Mouse (Mus musculus): ENCODE measurements around the gene Tspo2.
A peak's percentile ranks its signal among the peaks of the same experiment; 100 is the strongest.

The Tspo2 gene

DNA sequence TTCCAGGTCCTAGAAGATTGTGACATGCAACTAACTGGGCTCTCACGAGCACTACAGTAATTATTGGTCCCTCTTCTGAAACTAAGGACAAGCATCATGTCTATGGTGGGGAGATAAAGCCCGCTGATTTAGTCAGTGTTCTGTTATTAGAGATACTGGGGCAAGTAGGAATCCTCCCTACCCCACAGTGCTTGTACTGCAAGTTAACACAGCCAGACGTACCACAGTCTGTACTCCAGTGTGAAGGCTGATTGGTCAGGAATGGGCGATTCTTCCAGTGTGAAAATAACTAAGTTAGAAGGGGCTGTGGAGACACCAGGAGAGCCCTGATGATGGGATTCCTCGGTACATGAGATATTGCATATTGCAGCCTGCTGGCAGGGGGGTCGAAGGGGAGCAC is 33.8 kb downstream of the Tspo2 start:
- DNase-seq (ENCODE audit: low spot score): no peak

- DNase-seq (ENCODE audit: low spot score): peak; percentile 49
Measured at GRCm38 (mm10) chr17:48416425-48417195, 34.7 kb downstream of the Tspo2 start.

DNA sequence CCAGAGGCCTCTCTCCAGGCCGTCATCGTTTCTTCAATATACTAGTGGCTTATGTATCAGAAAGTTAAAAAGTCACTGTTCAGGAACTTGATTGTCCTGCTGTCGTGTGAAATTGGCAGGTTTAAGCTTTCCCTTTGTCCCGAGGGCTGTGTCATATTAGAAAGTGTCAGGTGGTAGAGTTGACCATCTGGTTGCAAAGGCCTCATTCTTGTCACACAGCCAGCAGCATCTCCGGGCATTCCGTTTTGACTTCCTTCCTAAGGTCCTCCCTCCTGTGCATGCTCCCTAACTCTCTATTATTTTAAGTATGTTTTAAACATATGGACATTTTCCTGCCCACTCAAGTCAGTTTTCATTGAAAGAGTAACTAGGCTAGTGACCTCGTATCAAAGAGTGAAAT is 35.3 kb downstream of the Tspo2 start:
- no peak for DNase-seq (ENCODE audit: low spot score)

DNA sequence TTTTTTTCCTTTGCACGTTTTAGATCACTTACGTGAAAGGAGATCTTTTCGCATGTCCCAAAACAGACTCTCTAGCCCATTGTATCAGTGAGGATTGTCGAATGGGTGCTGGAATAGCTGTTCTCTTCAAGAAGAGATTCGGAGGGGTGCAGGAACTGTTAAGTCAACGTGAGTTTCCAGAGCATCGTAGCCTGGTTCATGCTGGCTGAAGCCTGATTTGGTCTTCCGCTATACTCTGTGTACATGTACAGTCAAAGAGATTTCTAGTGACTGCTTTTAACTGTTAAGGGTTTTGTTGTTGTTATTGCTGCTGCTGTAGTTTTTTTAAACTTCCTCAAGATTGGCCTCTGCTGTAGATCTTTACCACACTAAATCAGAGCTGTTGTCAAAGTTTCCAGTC is 40.1 kb downstream of the Tspo2 start:
- no peak for DNase-seq (ENCODE audit: low spot score)

GRCm38 (mm10) chr17:48410299-48410785 is 41.0 kb downstream of the Tspo2 start:
- DNase-seq (ENCODE audit: low spot score): no peak

DNA sequence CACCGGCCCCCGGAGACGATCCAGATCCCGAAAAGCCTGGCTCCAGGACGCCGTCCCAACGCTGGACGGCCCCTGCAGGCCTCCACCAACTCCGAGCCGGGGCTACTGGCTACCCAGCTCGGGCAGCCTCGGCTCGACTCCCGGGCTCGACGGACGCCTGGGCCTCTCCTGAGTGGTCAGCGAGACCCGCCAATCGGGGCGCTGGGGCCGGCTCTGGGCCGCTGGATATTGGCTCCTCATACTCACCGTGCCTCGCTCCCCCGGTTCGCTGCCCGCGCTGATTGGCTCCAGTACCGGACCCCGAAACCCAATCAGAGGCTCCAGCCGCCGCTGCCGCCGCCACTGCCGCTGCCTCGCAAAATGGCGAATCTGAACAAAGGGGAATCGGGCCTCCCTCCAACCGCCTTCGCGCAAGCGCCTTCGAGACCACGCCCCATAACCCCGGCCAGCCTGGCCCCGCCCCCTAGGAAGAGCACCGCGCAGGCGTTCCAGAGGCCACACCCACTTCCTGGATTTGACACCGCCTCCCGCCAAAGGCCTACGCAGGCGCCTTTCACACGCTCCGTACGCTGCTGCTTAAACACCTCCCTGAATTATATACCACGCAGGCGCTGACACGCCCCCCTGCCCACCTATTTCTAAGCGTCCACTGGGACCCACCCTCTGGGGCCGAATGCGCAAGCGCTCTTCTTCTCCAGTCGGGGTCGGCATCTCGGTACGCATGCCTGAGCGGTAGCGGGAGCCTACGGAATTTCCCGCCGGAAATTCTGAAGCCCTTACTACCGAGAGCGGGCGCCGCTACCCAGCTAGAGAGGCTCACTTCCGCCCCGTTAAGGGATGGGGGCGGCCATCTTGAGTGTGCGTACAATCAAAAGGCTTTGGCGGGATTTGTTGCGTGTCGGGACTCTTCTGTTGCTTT is 41.7 kb downstream of the Tspo2 start, which contains the start of the genes Nfya and Oard1:
TSS of gene Nfya (minus strand) at position 527 of the 919 bp plus-strand sequence.
TSS of gene Oard1 (plus strand) at position 635 of the 919 bp plus-strand sequence.
- DNase-seq (ENCODE audit: low spot score): peak; percentile 100

DNA sequence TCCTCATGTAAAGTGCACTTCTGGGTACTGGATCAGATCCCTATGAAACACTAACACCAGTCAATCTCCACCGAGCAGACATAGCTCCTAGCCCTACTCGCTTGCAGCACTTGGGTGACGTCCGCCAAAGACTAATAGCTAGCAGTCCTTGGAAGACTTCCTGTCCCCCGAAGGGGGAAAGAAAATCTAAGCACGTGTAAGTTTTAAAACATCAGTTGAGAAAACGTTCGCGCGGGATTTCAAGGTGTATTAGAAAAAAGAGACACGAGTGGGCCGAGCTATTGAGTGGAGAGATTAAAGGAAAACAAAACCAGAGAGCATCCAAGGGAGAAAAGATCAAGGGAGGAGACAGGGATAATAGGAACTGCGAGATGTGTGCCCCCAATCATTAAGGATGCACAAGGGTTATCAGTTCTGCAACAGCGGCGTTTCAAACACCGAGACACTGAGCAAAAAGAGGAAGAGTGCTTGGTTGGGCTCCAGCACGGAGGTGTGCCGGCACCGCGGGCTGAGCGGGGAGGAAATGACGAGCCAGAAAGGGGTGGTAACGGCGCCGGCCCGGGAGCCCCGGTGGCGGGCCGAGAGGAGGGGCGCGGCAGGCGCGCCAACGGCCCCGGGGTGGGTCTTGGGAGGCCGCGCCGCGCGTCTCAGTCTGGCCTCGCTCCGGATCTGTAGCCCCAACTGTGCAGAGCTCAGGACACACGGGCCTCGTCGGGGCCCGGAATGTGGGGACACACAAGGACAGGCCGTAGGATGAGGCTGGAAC is 42.6 kb downstream of the Tspo2 start:
- peak; percentile 75 for DNase-seq (ENCODE audit: low spot score)

DNA sequence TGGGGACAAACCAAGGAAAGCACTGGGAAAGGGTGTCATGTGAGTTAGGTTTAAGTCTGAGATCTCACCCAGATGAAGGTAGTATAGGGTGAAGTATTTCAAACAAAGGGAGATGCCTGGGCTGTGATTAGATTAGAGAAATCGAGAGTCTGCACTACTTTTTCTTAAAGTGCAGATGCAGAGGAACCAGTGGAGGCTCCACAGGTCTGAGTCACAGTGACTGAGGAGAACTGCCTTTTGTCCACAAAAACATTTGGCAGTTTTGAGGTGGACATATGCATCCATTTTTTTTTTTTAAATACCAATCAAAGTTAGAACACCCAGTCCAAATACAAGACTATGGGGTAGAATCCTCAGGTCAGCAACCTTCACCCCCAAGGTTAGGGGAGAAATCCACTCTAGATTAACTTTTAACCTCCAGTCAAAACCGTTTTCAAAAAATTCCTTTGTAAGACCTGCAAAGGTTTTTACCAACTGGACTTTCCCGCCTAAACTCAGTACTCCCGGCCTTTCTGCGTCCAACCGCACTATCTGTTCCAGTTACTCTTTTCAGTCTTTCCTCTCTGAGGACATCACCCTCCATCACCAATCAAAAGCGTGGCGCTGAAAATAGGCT is 43.3 kb downstream of the Tspo2 start:
- no peak for DNase-seq (ENCODE audit: low spot score)

DNA sequence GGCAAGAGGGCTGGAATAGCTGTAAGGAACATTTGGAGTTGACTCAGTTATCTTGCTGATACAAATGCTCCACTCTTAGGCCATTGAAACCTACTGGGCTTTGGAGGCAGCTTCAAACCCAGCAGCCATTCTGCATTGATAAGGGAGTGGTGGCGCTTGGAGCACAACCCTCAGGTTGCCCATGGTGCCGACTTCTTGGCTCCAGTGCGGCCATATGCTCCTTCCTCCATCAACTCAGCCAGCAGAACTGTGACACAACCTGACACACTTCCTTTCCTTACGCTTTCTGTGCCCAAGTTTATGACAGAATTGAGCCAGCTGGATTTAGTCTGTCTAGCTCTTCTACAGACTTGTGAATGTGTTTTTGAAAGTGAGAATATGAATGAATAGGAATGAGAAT is 44.2 kb downstream of the Tspo2 start:
- no peak for DNase-seq (ENCODE audit: low spot score)

DNA sequence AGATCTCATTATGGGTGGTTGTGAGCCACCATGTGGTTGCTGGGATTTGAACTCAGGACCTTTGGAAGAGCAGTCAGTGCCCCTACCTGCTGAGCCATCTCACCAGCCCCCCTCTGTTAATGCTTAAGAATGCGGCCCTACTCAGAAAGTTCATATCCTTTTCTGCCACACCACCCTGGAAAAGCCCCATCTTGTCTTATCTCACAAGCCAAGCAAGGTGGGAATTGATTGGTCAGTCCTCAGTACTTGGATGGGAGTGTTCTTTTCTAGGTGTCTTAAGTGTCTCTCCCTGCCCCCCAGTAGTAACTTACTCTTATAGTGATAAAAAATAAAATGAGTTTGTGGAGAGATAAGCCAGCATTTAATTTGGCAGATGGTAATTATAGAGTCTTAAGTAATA is 46.6 kb downstream of the Tspo2 start:
- no peak for DNase-seq (ENCODE audit: low spot score)

DNA sequence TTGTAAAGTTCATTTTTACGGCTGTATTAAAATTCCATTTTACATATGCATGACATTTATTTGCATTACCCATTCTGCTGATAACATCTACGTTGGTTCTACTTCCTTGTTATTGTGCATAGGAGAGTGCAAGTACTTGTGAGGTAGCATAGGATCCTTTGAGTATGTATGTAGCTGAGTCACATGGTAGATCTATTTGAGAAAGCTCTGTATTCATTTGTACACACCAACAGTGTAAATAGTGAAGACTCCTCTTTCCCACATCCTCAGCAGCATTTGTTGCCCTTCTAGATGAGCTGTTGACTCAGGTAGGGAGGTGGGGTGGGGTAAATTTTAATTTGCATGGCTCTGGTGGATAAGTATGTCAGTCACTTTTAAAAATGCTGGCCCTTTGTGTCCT is 47.5 kb downstream of the Tspo2 start:
- DNase-seq (ENCODE audit: low spot score): no peak

DNA sequence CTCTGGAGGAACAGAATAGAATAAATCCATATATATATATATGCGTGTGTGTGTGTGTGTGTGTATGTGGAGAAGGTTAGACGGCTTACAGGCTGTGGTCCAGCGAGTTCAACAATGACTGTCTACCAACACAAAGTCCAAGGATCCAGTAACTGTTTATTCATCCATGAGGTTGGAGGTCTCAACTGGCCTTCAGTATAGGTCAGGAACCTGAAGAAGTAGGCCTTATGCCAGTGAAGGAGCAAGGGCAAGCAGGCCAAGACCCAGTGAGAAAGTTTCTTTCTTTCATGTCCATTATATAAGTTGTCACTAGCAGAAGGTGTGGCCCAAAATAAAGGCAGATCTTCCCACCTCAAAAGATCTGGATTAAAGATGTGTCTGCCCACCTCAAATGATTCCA is 48.6 kb downstream of the Tspo2 start:
- DNase-seq (ENCODE audit: low spot score): no peak

DNA sequence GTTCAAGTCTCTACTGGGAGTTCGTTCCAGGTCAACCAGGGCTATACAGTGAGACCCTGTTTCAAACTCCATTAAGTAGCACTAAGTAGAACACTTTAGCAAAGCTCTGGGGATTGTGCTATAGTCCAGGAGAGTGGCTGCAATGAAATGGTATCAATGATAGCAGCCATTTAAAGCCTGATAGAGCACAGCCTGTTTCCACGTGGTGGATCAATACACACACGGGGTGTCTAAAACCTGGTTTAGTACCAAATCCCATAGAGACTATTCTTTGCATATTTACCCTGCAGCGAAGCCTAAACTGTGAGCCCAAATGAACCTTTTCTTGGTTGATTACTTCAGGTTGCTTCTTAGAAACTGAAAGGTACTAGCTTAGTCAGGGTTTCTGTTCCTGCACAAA is 49.6 kb downstream of the Tspo2 start:
- no peak for DNase-seq (ENCODE audit: low spot score)
